Mouse (Mus musculus): Measurements from ENCODE around the gene Stx4a.
"Not testable (repeated sequence)": the region's sequence is repeated elsewhere in the genome, so short reads cannot be mapped to it uniquely, and the experiment has no call there.

Stx4a gene

GRCm38 (mm10) chr7:127814241-127814921, 9.7 kb upstream of the Stx4a start:
- DNase-seq (ENCODE audit: low spot score), result peak; percentile 59

GRCm38 (mm10) chr7:127815116-127815665, 8.9 kb upstream of the Stx4a start:
- no peak for DNase-seq (ENCODE audit: low spot score)

- peak; percentile 81 for DNase-seq (ENCODE audit: low spot score)
Observed at GRCm38 (mm10) chr7:127815954-127816821, 7.9 kb upstream of the Stx4a start.

- no peak for DNase-seq (ENCODE audit: low spot score)
Observed at GRCm38 (mm10) chr7:127817053-127817452, 7.0 kb upstream of the Stx4a start.

- DNase-seq (ENCODE audit: low spot score), result no peak
Observed at GRCm38 (mm10) chr7:127817776-127818175, 6.3 kb upstream of the Stx4a start.

- DNase-seq (ENCODE audit: low spot score), result no peak
Observed at GRCm38 (mm10) chr7:127820836-127821509, 3.1 kb upstream of the Stx4a start.

GRCm38 (mm10) chr7:127822494-127822893, 1.6 kb upstream of the Stx4a start:
- no peak for DNase-seq (ENCODE audit: low spot score)

GRCm38 (mm10) chr7:127823236-127824171, 590 bp upstream of the Stx4a start:
- DNase-seq (ENCODE audit: low spot score), result no peak

- DNase-seq (ENCODE audit: low spot score), result no peak
Observed at GRCm38 (mm10) chr7:127835550-127835949, 11.5 kb downstream of the Stx4a start.

GRCm38 (mm10) chr7:127837473-127837872, 13.4 kb downstream of the Stx4a start:
- DNase-seq (ENCODE audit: low spot score), result no peak

GRCm38 (mm10) chr7:127837878-127838277, 13.8 kb downstream of the Stx4a start:
- not testable (repeated sequence) for DNase-seq (ENCODE audit: low spot score)

- not testable (repeated sequence) for DNase-seq (ENCODE audit: low spot score)
Observed at GRCm38 (mm10) chr7:127840031-127840430, 15.9 kb downstream of the Stx4a start.

GRCm38 (mm10) chr7:127840886-127841285, 16.8 kb downstream of the Stx4a start:
- peak; percentile 80 for DNase-seq (ENCODE audit: low spot score)

GRCm38 (mm10) chr7:127841340-127842000, 17.4 kb downstream of the Stx4a start:
- peak; percentile 97 for DNase-seq (ENCODE audit: low spot score)

- DNase-seq (ENCODE audit: low spot score), result peak; percentile 62
Observed at GRCm38 (mm10) chr7:127842001-127842718, 18.1 kb downstream of the Stx4a start.

- no peak for DNase-seq (ENCODE audit: low spot score)
Observed at GRCm38 (mm10) chr7:127849973-127850875, 26.1 kb downstream of the Stx4a start.

- no peak for DNase-seq (ENCODE audit: low spot score)
Observed at GRCm38 (mm10) chr7:127850906-127851305, 26.8 kb downstream of the Stx4a start.

- no peak for DNase-seq (ENCODE audit: low spot score)
Observed at GRCm38 (mm10) chr7:127858258-127858657, 34.2 kb downstream of the Stx4a start.

GRCm38 (mm10) chr7:127866434-127866833, 42.3 kb downstream of the Stx4a start:
- DNase-seq (ENCODE audit: low spot score), result no peak
